Mouse (Mus musculus) lung, adult 2 months (tissue): ENCODE measurements around the gene Mrpl12. TPM values are rescaled to one million over a fixed set of nuclear protein-coding genes. Genes with fewer than 3 reads are reported as not detected.

ENCODE experiments used
- DNase-seq: peaks from one replicate; pipeline ENCODE4 v3.0.0; 2022
- H3K4me1 ChIP-seq: fragments of 200-500 bp; 2 replicates; pipeline ENCODE4 v1.6.1; 2011; ENCODE audit warnings: low read length; ENCODE audit not compliant: control insufficient read depth, insufficient read depth
- H3K4me3 ChIP-seq: fragments of 200-500 bp; replicated peaks from 2 replicates; pipeline ENCODE3; 2011; ENCODE audit warnings: low read depth, mild to moderate bottlenecking, control low read depth, low read length; ENCODE audit errors: extremely low read depth
- CTCF ChIP-seq: fragments of 200-500 bp; IDR thresholded peaks from 2 replicates; pipeline ENCODE4 v1.5.1; 2011; ENCODE audit warnings: mild to moderate bottlenecking, low read length, control low read depth; ENCODE audit not compliant: insufficient read depth
- POLR2A ChIP-seq: fragments of 200-500 bp; IDR thresholded peaks from 2 replicates; pipeline ENCODE4 v1.6.1; 2011; ENCODE audit warnings: low read depth, mild to moderate bottlenecking, control low read depth, low read length, borderline replicate concordance; ENCODE audit errors: extremely low read depth
- WGBS: fragments of 180-500 bp; shearing (Covaris S2); methylation state at CpG from one replicate; pipeline ENCODE4 v1.1.7; 2018; 5-methylcytosine and 5-hydroxymethylcytosine counted together
- polyA plus RNA-seq: library from polyadenylated mRNA; depleted of rRNA; stranded (reverse); fragments of >200 nt; gene quantifications from 2 replicates; pipeline ENCODE4 v1.2.3, GENCODE M21; 2012; rRNA removed

Gene Mrpl12
- polyA plus RNA-seq, 1 experiment = 48.0 TPM

GRCm38 (mm10) chr11:120525959-120526358 lies 41.5 kb downstream of the Mrpl12 start:
- no peak overlapping the region for H3K4me3 ChIP-seq
- WGBS = 79% methylated on average over 2 of the region's 2 CpGs
- no peak for DNase-seq
- no peak for TF ChIP-seq CTCF
- TF ChIP-seq POLR2A = no peak
- H3K4me1 ChIP-seq = peaks cover 4% of the 10 kb centered on the region; the same call in 1 of the 2 replicates

GRCm38 (mm10) chr11:120527690-120528354 lies 43.4 kb downstream of the Mrpl12 start:
- no peak for TF ChIP-seq CTCF
- no peak for TF ChIP-seq POLR2A
- Histone ChIP-seq H3K4me1 (peaks cover 4% of the 10 kb centered on the region; the same call in 1 of the 2 replicates), H3K4me3 (no peak overlapping the region)
- DNase-seq = no peak
- 47% methylated on average over 9 of the region's 9 CpGs for WGBS

- WGBS = 65% methylated on average over 4 of the region's 4 CpGs
- DNase-seq = no peak
- TF ChIP-seq CTCF (no peak), POLR2A (no peak)
- H3K4me3 ChIP-seq = no peak overlapping the region
- H3K4me1 ChIP-seq = peaks cover 4% of the 10 kb centered on the region; the same call in 1 of the 2 replicates
Measured at GRCm38 (mm10) chr11:120528903-120529302, 44.5 kb downstream of the Mrpl12 start.

- Histone ChIP-seq H3K4me3 (no peak within 1 kb of the TSS), H3K4me1 (peaks cover 4% of the 10 kb centered on the region; the same call in 1 of the 2 replicates)
- TF ChIP-seq CTCF (no peak), POLR2A (no peak)
- WGBS = 10% methylated on average over 58 of the region's 62 CpGs
- DNase-seq = no peak
Measured at GRCm38 (mm10) chr11:120530085-120530964, 45.9 kb downstream of the Mrpl12 start, which contains the start of gene Gcgr. Gene Gcgr, plus strand, starts transcription at chr11:120530699.

- DNase-seq = no peak
- no peak overlapping the region for H3K4me3 ChIP-seq
- WGBS = 24% methylated on average over 9 of the region's 9 CpGs
- TF ChIP-seq POLR2A = no peak
- TF ChIP-seq CTCF = no peak
- H3K4me1 ChIP-seq = peaks cover 4% of the 10 kb centered on the region; the same call in 1 of the 2 replicates
Measured at GRCm38 (mm10) chr11:120531646-120532045, 47.2 kb downstream of the Mrpl12 start.

- Histone ChIP-seq H3K4me1 (peaks cover 8% of the 10 kb centered on the region), H3K4me3 (no peak overlapping the region)
- TF ChIP-seq CTCF (no peak), POLR2A (no peak)
- WGBS = 82% methylated on average over 8 of the region's 8 CpGs
- DNase-seq = no peak
Measured at GRCm38 (mm10) chr11:120534093-120534492, 49.7 kb downstream of the Mrpl12 start.

GRCm38 (mm10) chr11:120535145-120535544 lies 50.7 kb downstream of the Mrpl12 start:
- TF ChIP-seq POLR2A = no peak
- TF ChIP-seq CTCF = no peak
- WGBS = 74% methylated on average over 3 of the region's 3 CpGs

GRCm38 (mm10) chr11:120535804-120536203 lies 51.4 kb downstream of the Mrpl12 start:
- 70% methylated on average over 3 of the region's 3 CpGs for WGBS
- DNase-seq = no peak
- TF ChIP-seq POLR2A = no peak
- no peak for TF ChIP-seq CTCF
- H3K4me3 ChIP-seq = no peak overlapping the region
- H3K4me1 ChIP-seq = peaks cover 16% of the 10 kb centered on the region

More at GRCm38 (mm10) chr11:120535145-120535544, 50.7 kb downstream of the Mrpl12 start:
- Histone ChIP-seq H3K4me3 (no peak overlapping the region), H3K4me1 (peaks cover 18% of the 10 kb centered on the region)
- no peak for DNase-seq

- Histone ChIP-seq H3K4me3 (no peak overlapping the region), H3K4me1 (peaks cover 14% of the 10 kb centered on the region)
- 44% methylated on average over 3 of the region's 3 CpGs for WGBS
- peak; percentile 56 for DNase-seq
- TF ChIP-seq POLR2A = no peak
- no peak for TF ChIP-seq CTCF
Measured at GRCm38 (mm10) chr11:120538485-120538884, 54.1 kb downstream of the Mrpl12 start.

Other genes starting within 250 kb of the Mrpl12 start
- 941 and 1,175 TPM in 2 replicates for gene Actg1, start 136.1 kb upstream of the Mrpl12 start, polyA plus RNA-seq
- 0.06 and 0.60 TPM in 2 replicates for gene Fscn2, start 123.1 kb upstream of the Mrpl12 start, polyA plus RNA-seq
- gene Faap100, start 105.8 kb upstream of the Mrpl12 start, polyA plus RNA-seq = 61.9 and 67.1 TPM in 2 replicates
- 39.2 and 49.8 TPM in 2 replicates for gene Nploc4, start 46.9 kb upstream of the Mrpl12 start, polyA plus RNA-seq
- 0.06 TPM in 1 of 2 replicates, not detected in the other for gene Tspan10, start 42.0 kb upstream of the Mrpl12 start, polyA plus RNA-seq
- 0.45 and 0.57 TPM in 2 replicates for gene Pde6g, start 31.1 kb upstream of the Mrpl12 start, polyA plus RNA-seq
- gene Oxld1, start 26.5 kb upstream of the Mrpl12 start, polyA plus RNA-seq = 11.9 and 14.9 TPM in 2 replicates
- 11.0 and 14.5 TPM in 2 replicates for gene Ccdc137, start 26.5 kb upstream of the Mrpl12 start, polyA plus RNA-seq
- 15.6 and 17.3 TPM in 2 replicates for gene Arl16, start 17.0 kb upstream of the Mrpl12 start, polyA plus RNA-seq
- gene Slc25a10, start 7.2 kb downstream of the Mrpl12 start, polyA plus RNA-seq = 157 and 174 TPM in 2 replicates
- 0.86 and 1.0 TPM in 2 replicates for gene Gcgr, start 46.1 kb downstream of the Mrpl12 start, polyA plus RNA-seq
- 133 and 168 TPM in 2 replicates for gene Mcrip1, start 65.1 kb downstream of the Mrpl12 start, polyA plus RNA-seq
- gene Ppp1r27, start 66.5 kb downstream of the Mrpl12 start, polyA plus RNA-seq = 3.3 TPM in 1 of 2 replicates, not detected in the other
- 192 and 254 TPM in 2 replicates for gene P4hb, start 88.6 kb downstream of the Mrpl12 start, polyA plus RNA-seq
- 890 and 923 TPM in 2 replicates for gene Arhgdia, start 97.0 kb downstream of the Mrpl12 start, polyA plus RNA-seq
- gene Alyref, start 113.8 kb downstream of the Mrpl12 start, polyA plus RNA-seq = 26.1 and 29.1 TPM in 2 replicates
- gene Anapc11, start 113.8 kb downstream of the Mrpl12 start, polyA plus RNA-seq = 136 and 159 TPM in 2 replicates
- 2.5 and 3.0 TPM in 2 replicates for gene Npb, start 123.9 kb downstream of the Mrpl12 start, polyA plus RNA-seq
- 217 and 238 TPM in 2 replicates for gene Pcyt2, start 133.3 kb downstream of the Mrpl12 start, polyA plus RNA-seq
- gene Sirt7, start 140.6 kb downstream of the Mrpl12 start, polyA plus RNA-seq = 75.2 and 84.1 TPM in 2 replicates
- gene Mafg, start 149.0 kb downstream of the Mrpl12 start, polyA plus RNA-seq = 41.5 and 51.3 TPM in 2 replicates
- gene Pycr1, start 159.2 kb downstream of the Mrpl12 start, polyA plus RNA-seq = 4.1 and 4.5 TPM in 2 replicates
- 1.1 and 3.1 TPM in 2 replicates for gene Myadml2, start 163.5 kb downstream of the Mrpl12 start, polyA plus RNA-seq
- 15.5 and 20.6 TPM in 2 replicates for gene Notum, start 176.6 kb downstream of the Mrpl12 start, polyA plus RNA-seq
- gene Aspscr1, start 188.4 kb downstream of the Mrpl12 start, polyA plus RNA-seq = 86.9 and 95.8 TPM in 2 replicates
- 68.0 and 69.1 TPM in 2 replicates for gene Cenpx, start 229.1 kb downstream of the Mrpl12 start, polyA plus RNA-seq
- 35.6 and 40.1 TPM in 2 replicates for gene Lrrc45, start 229.3 kb downstream of the Mrpl12 start, polyA plus RNA-seq
- 62.0 and 76.8 TPM in 2 replicates for gene Rac3, start 236.9 kb downstream of the Mrpl12 start, polyA plus RNA-seq
- 326 and 340 TPM in 2 replicates for gene Dcxr, start 242.7 kb downstream of the Mrpl12 start, polyA plus RNA-seq
- 13,780 and 14,250 TPM in 2 replicates for gene Cbr2, start 247.5 kb downstream of the Mrpl12 start, polyA plus RNA-seq